Mouse (Mus musculus): Measurements from ENCODE around the gene Rnasek. TPM values are rescaled to one million over a fixed set of nuclear protein-coding genes. Genes with fewer than 3 reads are reported as not detected.
A peak's percentile ranks its signal among the peaks of the same experiment; 100 is the strongest.

Gene Rnasek
- polyA plus RNA-seq, 1 experiment = 88.5 TPM

GRCm38 (mm10) chr11:70221603-70222500, 17.8 kb downstream of the Rnasek start:
- no peaks in the 10 kb centered on the region for H3K9me3 ChIP-seq (replicated peaks; ENCODE audit: control insufficient read depth, insufficient read depth, low read length, poor library complexity, severe bottlenecking)
- 0 out of 2 replicates have a peak, but pooled peaks cover 3% of the 10 kb centered on the region for H3K36me3 ChIP-seq (ENCODE audit: control insufficient read depth, insufficient read depth, low read length, poor library complexity, severe bottlenecking)
- H3K4me1 ChIP-seq (ENCODE audit: control insufficient read depth, insufficient read depth, low read length) = peaks cover 5% of the 10 kb centered on the region
- H3K4me3 ChIP-seq (ENCODE audit: low read depth, low read length) = peak overlapping the region; percentile 78
- H3K9ac ChIP-seq (ENCODE audit: low read depth, poor library complexity, severe bottlenecking) = peak overlapping the region; percentile 56
- H3K27me3 ChIP-seq (ENCODE audit: control insufficient read depth, insufficient read depth, low read length, poor library complexity, severe bottlenecking) = no peaks in the 10 kb centered on the region
- peak overlapping the region; percentile 35 for H3K27ac ChIP-seq (ENCODE audit: insufficient read depth, low read length)
- no peak for TF ChIP-seq EP300 (IDR thresholded peaks at IDR 0.05; ENCODE audit: insufficient read depth, low read depth, low read length)
- TF ChIP-seq CTCF (IDR thresholded peaks at IDR 0.05; ENCODE audit: low read depth, low read length) = no peak
- no peak for TF ChIP-seq POLR2A (IDR thresholded peaks at IDR 0.05; ENCODE audit: insufficient read depth, low read length)

GRCm38 (mm10) chr11:70220731-70221602, 18.7 kb downstream of the Rnasek start, which contains the start of gene Slc16a13:
Gene Slc16a13 (minus strand): TSS chr11:70221064.
- H3K27me3 ChIP-seq (ENCODE audit: control insufficient read depth, insufficient read depth, low read length, poor library complexity, severe bottlenecking) = no peaks in the 10 kb centered on the region
- no peaks in the 10 kb centered on the region for H3K9me3 ChIP-seq (replicated peaks; ENCODE audit: control insufficient read depth, insufficient read depth, low read length, poor library complexity, severe bottlenecking)
- 0 out of 2 replicates have a peak, but pooled peaks cover 3% of the 10 kb centered on the region for H3K36me3 ChIP-seq (ENCODE audit: control insufficient read depth, insufficient read depth, low read length, poor library complexity, severe bottlenecking)
- peak within 1 kb of the TSS; percentile 65 for H3K27ac ChIP-seq (ENCODE audit: insufficient read depth, low read length)
- H3K4me3 ChIP-seq (ENCODE audit: low read depth, low read length) = peak within 1 kb of the TSS; percentile 78
- peaks cover 4% of the 10 kb centered on the region for H3K4me1 ChIP-seq (ENCODE audit: control insufficient read depth, insufficient read depth, low read length)
- H3K9ac ChIP-seq (ENCODE audit: low read depth, poor library complexity, severe bottlenecking) = peak within 1 kb of the TSS; percentile 56
- TF ChIP-seq EP300 (IDR thresholded peaks at IDR 0.05; ENCODE audit: insufficient read depth, low read depth, low read length) (no peak), POLR2A (IDR thresholded peaks at IDR 0.05; ENCODE audit: insufficient read depth, low read length) (no peak), CTCF (IDR thresholded peaks at IDR 0.05; ENCODE audit: low read depth, low read length) (no peak)

- H3K4me1 ChIP-seq (ENCODE audit: control insufficient read depth, insufficient read depth, low read length) = peaks cover 2% of the 10 kb centered on the region
- H3K27ac ChIP-seq (ENCODE audit: insufficient read depth, low read length) = peak overlapping the region; percentile 65
- peak overlapping the region; percentile 59 for H3K4me3 ChIP-seq (ENCODE audit: low read depth, low read length)
- H3K9me3 ChIP-seq (replicated peaks; ENCODE audit: control insufficient read depth, insufficient read depth, low read length, poor library complexity, severe bottlenecking) = no peaks in the 10 kb centered on the region
- H3K36me3 ChIP-seq (ENCODE audit: control insufficient read depth, insufficient read depth, low read length, poor library complexity, severe bottlenecking) = 0 out of 2 replicates have a peak, but pooled peaks cover 3% of the 10 kb centered on the region
- H3K27me3 ChIP-seq (ENCODE audit: control insufficient read depth, insufficient read depth, low read length, poor library complexity, severe bottlenecking) = no peaks in the 10 kb centered on the region
- TF ChIP-seq CTCF (IDR thresholded peaks at IDR 0.05; ENCODE audit: low read depth, low read length) (no peak), POLR2A (IDR thresholded peaks at IDR 0.05; ENCODE audit: insufficient read depth, low read length) (no peak), EP300 (IDR thresholded peaks at IDR 0.05; ENCODE audit: insufficient read depth, low read depth, low read length) (no peak)
- peak overlapping the region; percentile 56 for H3K9ac ChIP-seq (ENCODE audit: low read depth, poor library complexity, severe bottlenecking)
Measured at GRCm38 (mm10) chr11:70220323-70220722, 19.3 kb downstream of the Rnasek start.

GRCm38 (mm10) chr11:70219873-70220272, 19.8 kb downstream of the Rnasek start:
- Histone ChIP-seq H3K9me3 (replicated peaks; ENCODE audit: control insufficient read depth, insufficient read depth, low read length, poor library complexity, severe bottlenecking) (no peaks in the 10 kb centered on the region), H3K9ac (ENCODE audit: low read depth, poor library complexity, severe bottlenecking) (peak overlapping the region; percentile 56), H3K27ac (ENCODE audit: insufficient read depth, low read length) (peak overlapping the region; percentile 65; the same call in 1 of the 2 replicates), H3K36me3 (ENCODE audit: control insufficient read depth, insufficient read depth, low read length, poor library complexity, severe bottlenecking) (0 out of 2 replicates have a peak, but pooled peaks cover 3% of the 10 kb centered on the region), H3K27me3 (ENCODE audit: control insufficient read depth, insufficient read depth, low read length, poor library complexity, severe bottlenecking) (no peaks in the 10 kb centered on the region), H3K4me1 (ENCODE audit: control insufficient read depth, insufficient read depth, low read length) (peaks cover 2% of the 10 kb centered on the region), H3K4me3 (ENCODE audit: low read depth, low read length) (peak overlapping the region; percentile 59)
- no peak for TF ChIP-seq CTCF (IDR thresholded peaks at IDR 0.05; ENCODE audit: low read depth, low read length)
- TF ChIP-seq EP300 (IDR thresholded peaks at IDR 0.05; ENCODE audit: insufficient read depth, low read depth, low read length) = no peak
- no peak for TF ChIP-seq POLR2A (IDR thresholded peaks at IDR 0.05; ENCODE audit: insufficient read depth, low read length)

- Histone ChIP-seq H3K9me3 (replicated peaks; ENCODE audit: control insufficient read depth, insufficient read depth, low read length, poor library complexity, severe bottlenecking) (no peaks in the 10 kb centered on the region), H3K4me3 (ENCODE audit: low read depth, low read length) (no peak overlapping the region), H3K27ac (ENCODE audit: insufficient read depth, low read length) (no peak overlapping the region), H3K36me3 (ENCODE audit: control insufficient read depth, insufficient read depth, low read length, poor library complexity, severe bottlenecking) (0 out of 2 replicates have a peak, but pooled peaks cover 3% of the 10 kb centered on the region), H3K4me1 (ENCODE audit: control insufficient read depth, insufficient read depth, low read length) (peaks cover 2% of the 10 kb centered on the region), H3K9ac (ENCODE audit: low read depth, poor library complexity, severe bottlenecking) (no peak overlapping the region), H3K27me3 (ENCODE audit: control insufficient read depth, insufficient read depth, low read length, poor library complexity, severe bottlenecking) (no peaks in the 10 kb centered on the region)
- no peak for TF ChIP-seq POLR2A (IDR thresholded peaks at IDR 0.05; ENCODE audit: insufficient read depth, low read length)
- no peak for TF ChIP-seq CTCF (IDR thresholded peaks at IDR 0.05; ENCODE audit: low read depth, low read length)
- no peak for TF ChIP-seq EP300 (IDR thresholded peaks at IDR 0.05; ENCODE audit: insufficient read depth, low read depth, low read length)
Measured at GRCm38 (mm10) chr11:70218741-70219470, 20.7 kb downstream of the Rnasek start.
